Comparison of ENCODE assay signal across 18 mouse cellular contexts in genomic region chr16:24518785-24519184, GRCm38 (mm10).
DNase-seq lines count a peak whose midpoint lies in the region; ATAC-seq and TF ChIP-seq lines count a peak whose summit lies in the region.
"Had no signal": no experiment of that assay in that cellular context is flagged by ENCODE, and none has a peak within 500 bp of the region (broad histone marks: within the 10 kb centered on the region; RNA-seq: fewer than 3 reads in every experiment).

No protein-coding gene starts in this region.

- H3K36me3 ChIP-seq in kidney, adult 2 months (ENCODE audit: control insufficient read depth, insufficient read depth, low read length) = no peaks in the 10 kb centered on the region
- H3K36me3 ChIP-seq: heart, embryonic 12.5 days; liver, embryonic 12.5 days; midbrain, embryonic 10.5 days had no signal

- no peak for TF ChIP-seq CTCF in kidney, adult 2 months (conservative IDR thresholded peaks at IDR 0.05; ENCODE audit: insufficient read depth, insufficient read length, low read depth, low read length)

- H3K4me3 ChIP-seq in kidney, adult 2 months (ENCODE audit: insufficient read depth, low read depth, low read length) = no peak overlapping the region
- H3K4me3 ChIP-seq: heart, embryonic 12.5 days; liver, embryonic 12.5 days; midbrain, embryonic 10.5 days had no signal

- no peak for TF ChIP-seq POLR2A in kidney, adult 2 months (IDR thresholded peaks at IDR 0.05; ENCODE audit: low read depth, low read length)

- intact Hi-C loops in heart, postnatal 14 days (cut with DNase I) = loop anchor here (5.0 kb wide), 1 partner anchor 34 kb away; no protein-coding TSS in a partner anchor

- DNase-seq in heart, adult 11 months = peak; percentile 51
- DNase-seq in heart, postnatal 14 days = no peak
- peak; percentile 68 for DNase-seq in CD4-positive, CD25-positive, alpha-beta regulatory T cell, adult 2 months (ENCODE audit: low read depth, low spot score)
- DNase-seq in thymus, postnatal 0 days (ENCODE audit: low spot score) = peak; percentile 54
- no peak for DNase-seq in Muller cell, postnatal 12 days (ENCODE audit: inconsistent ontology term)
- no peak for DNase-seq in kidney, adult 2 months
- DNase-seq in kidney, postnatal 4 days = no peak
- DNase-seq: adrenal gland, postnatal 36 days; cerebellum, adult 9-11 months; heart, postnatal 4 days; kidney, postnatal 10 days; lung, postnatal 10 days had no signal

- no peaks in the 10 kb centered on the region for H3K27me3 ChIP-seq in kidney, adult 2 months (replicated peaks; ENCODE audit: control insufficient read depth, insufficient read depth, low read length)
- H3K27me3 ChIP-seq: heart, embryonic 12.5 days; liver, embryonic 12.5 days had no signal

- 64% methylated on average over 7 of the region's 7 CpGs for WGBS in kidney, adult 2 months

- ATAC-seq in hematopoietic stem cell, adult 5-6 weeks (replicated peaks in 1 of 2; ENCODE audit: insufficient read depth in 1 of 2, low FRiP score in 2 of 2, low TSS enrichment in 1 of 2, low read depth in 1 of 2, poor library complexity in 2 of 2, severe bottlenecking in 2 of 2) = 0 out of 4 replicates have a peak, but pooled peaks have one; percentile 37 to 53
- ATAC-seq: forebrain, embryonic 14.5 days; liver, embryonic 12.5 days had no signal

- peaks cover 19% of the 10 kb centered on the region for H3K4me1 ChIP-seq in kidney, adult 2 months (ENCODE audit: control insufficient read depth, insufficient read depth, low read length)

- no peak overlapping the region for H3K27ac ChIP-seq in kidney, adult 2 months (ENCODE audit: insufficient read depth, low read depth, low read length)
- H3K27ac ChIP-seq: liver, embryonic 12.5 days; midbrain, embryonic 10.5 days; stomach, postnatal 0 days had no signal

Comparison
In these comparisons a context has a peak if more than half of its experiments do, and no peak if none do; other contexts are left out.
1. DNase-seq: peak in heart, adult 11 months (single experiment), CD4-positive, CD25-positive, alpha-beta regulatory T cell, adult 2 months (single experiment) and thymus, postnatal 0 days (single experiment); none in heart, postnatal 14 days (0 of 2), Muller cell, postnatal 12 days (single experiment), kidney, adult 2 months (single experiment) and kidney, postnatal 4 days (0 of 2).